Mouse (Mus musculus) liver, adult (tissue): ENCODE measurements around the gene Slc5a8.

Source experiments
- GATA4 ChIP-seq: IDR thresholded peaks from 2 replicates; pipeline ENCODE4 v1.6.1; 2014; ENCODE audit warnings: mild to moderate bottlenecking, low read length; ENCODE audit not compliant: insufficient replicate concordance

The Slc5a8 gene

DNA sequence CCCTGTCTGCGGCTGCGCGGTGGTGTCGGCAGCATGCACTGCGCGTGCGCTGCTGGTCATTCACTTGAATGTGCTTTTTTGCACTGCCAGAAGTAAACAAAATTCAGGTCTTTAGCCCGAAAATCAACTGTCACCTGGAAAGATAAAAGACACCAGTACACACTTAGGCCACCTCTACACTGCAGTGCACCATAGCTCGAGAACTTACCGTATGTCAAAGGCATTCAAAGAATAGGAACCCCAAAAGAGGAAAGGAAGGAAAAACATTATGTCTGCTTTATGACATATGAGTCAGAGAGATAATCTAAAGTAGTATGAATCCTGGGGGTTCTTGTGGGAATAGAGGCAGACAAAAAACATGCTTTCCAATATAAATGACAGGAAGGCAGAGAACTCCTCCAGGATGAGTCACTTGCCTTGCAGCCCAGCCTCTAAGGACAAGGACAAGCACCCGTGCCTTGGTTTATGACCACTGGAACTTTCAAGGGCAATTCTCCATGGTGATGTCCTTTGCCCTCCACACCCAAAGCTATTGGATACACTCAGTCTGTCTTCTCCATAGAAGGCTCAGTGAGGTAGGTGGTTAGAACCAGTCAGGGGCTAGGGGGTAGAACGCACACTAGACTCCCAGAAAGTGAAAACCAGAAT, 64.0 kb downstream of the Slc5a8 start:
- TF ChIP-seq GATA4 = no peak

DNA sequence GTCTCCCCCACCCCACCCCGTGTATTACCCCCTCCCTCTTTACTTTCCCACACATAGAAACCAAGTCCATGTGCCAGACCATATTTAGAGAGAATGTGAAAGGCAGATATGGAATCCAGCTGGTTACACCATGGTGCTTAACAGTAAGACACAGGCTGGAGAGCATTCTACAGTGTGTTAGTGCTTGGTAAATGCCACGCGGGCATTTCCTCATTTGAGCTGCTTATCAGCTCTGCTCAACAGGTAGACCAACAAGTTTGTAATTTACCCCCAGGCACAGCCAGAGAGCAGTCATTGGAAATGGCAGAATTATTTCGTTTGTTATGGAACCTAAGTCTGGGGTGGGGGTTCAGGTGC, 64.5 kb downstream of the Slc5a8 start:
- TF ChIP-seq GATA4 = no peak

DNA sequence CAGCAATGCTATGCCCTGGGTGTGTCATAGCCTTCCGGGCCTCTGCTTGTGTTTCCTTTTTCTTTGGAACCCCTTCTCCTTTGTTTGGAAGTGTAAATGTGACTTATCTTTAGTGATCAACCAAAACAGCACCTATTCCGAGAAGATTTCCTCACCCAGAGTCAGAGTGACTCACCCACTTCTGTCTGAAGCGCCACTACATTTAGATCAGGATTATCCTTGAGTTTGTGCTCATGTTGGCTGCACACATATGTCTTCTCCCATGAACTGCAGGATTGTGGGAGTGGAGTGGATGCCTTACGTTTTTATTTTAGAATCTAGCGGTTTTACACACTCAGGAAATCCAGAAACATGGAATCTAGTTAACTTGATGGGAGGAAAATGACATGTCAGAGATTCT, 75.0 kb downstream of the Slc5a8 start:
- no peak for TF ChIP-seq GATA4

DNA sequence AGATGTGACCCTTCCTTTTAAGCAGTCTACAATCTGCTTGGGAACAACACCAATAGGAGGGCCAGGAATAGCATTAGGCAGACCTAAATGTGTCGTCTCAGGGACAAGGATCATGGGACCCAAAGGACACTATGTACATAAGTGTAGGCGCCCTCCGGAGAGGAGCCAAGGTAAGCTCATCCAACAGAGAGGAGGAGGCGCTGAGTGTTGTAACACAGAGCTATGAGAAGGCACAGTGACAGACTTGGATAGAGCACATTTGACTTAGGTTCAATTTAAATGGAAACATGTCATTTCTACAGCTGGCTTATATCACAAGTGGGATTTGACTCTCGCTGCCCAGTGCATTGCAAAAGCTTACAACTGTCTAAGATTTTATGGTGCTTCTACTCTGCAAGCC, 82.8 kb downstream of the Slc5a8 start:
- no peak for TF ChIP-seq GATA4

DNA sequence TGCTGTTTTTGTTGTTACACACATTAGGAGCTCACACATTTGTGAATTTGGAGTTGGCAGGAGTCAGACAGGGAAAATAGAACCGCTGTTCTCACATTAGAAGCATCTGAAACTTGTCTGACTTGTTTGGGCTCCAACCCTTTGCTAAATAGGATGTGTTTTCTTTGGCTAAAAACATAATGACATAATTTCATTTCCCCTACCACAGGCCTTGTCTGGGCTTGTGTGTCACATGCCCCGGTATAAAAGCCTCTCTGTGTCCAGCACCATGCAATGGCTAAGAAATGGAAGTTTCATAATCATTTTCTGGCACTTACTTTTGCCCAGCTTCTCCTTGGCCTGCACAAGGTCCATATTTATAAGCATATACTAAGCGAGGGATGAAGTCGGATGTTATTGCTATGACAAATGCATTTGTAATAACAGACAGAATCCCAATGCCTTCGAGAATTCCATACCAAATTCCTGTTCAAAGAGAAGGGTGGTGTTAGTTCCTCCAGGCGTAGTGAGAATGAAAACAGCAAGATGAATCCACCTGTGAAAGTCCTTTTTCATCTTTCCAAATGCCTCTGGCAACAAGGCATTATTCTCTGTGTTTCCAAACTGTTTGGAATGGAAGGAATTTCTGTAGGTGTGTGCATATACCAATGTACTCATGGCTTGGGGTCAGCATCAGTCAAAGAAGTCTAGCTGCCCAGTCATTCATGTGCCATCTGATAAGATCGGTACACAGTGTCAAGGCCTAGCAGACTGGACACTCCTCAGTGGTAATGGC, 85.3 kb downstream of the Slc5a8 start:
- TF ChIP-seq GATA4 = no peak

DNA sequence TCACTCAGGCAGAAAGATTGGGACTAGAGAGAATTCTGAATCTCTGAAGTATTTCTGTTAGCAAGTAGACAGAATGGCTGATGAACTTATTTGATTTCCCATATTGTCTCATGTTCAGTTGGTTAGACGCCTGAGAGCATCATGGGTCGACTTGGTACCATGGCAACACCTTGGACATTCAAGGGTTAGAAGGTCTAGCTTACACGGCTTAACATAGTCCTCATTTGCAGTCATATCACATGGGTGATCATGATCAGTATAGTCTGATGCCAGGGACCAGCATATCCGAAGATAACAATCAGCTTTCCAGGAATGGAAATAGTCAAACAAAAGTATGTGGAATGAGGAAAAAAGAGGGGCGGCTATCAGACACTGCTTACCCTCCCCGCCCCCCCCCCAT, 93.1 kb downstream of the Slc5a8 start:
- no peak for TF ChIP-seq GATA4
